Mouse (Mus musculus) embryo, embryonic 10.5 days (tissue): Measurements from ENCODE around the gene Ccdc51.

Experiments
- DNase-seq: peaks from one replicate; pipeline ENCODE4 v3.0.0-alpha.2; 2015; ENCODE audit warnings: low spot score

Gene Ccdc51

GRCm38 (mm10) chr9:109082124-109082800, at the start of gene Ccdc51, which contains the start of gene Tma7:
Gene Ccdc51, plus strand, starts transcription at chr9:109082493.
Gene Tma7, minus strand, starts transcription at chr9:109082587.
- DNase-seq: peak; percentile 95

GRCm38 (mm10) chr9:109038086-109038895, 44.0 kb upstream of the Ccdc51 start, which contains the start of gene Shisa5:
Gene Shisa5, plus strand, starts transcription at chr9:109038565.
- DNase-seq: peak; percentile 86

- DNase-seq: no peak
Measured at GRCm38 (mm10) chr9:109038901-109039364, 43.4 kb upstream of the Ccdc51 start.

GRCm38 (mm10) chr9:109039681-109040080, 42.6 kb upstream of the Ccdc51 start:
- no peak for DNase-seq

- DNase-seq: no peak
Measured at GRCm38 (mm10) chr9:109040216-109040615, 42.1 kb upstream of the Ccdc51 start.

GRCm38 (mm10) chr9:109040906-109041305, 41.4 kb upstream of the Ccdc51 start:
- no peak for DNase-seq

GRCm38 (mm10) chr9:109041351-109041750, 40.9 kb upstream of the Ccdc51 start:
- DNase-seq: no peak

GRCm38 (mm10) chr9:109046306-109046705, 36.0 kb upstream of the Ccdc51 start:
- peak; percentile 63 for DNase-seq

- DNase-seq: no peak
Measured at GRCm38 (mm10) chr9:109049316-109049715, 33.0 kb upstream of the Ccdc51 start.

GRCm38 (mm10) chr9:109049996-109050673, 32.2 kb upstream of the Ccdc51 start:
- DNase-seq: no peak

GRCm38 (mm10) chr9:109050674-109050997, 31.7 kb upstream of the Ccdc51 start:
- no peak for DNase-seq

- DNase-seq: no peak
Measured at GRCm38 (mm10) chr9:109051011-109051501, 31.2 kb upstream of the Ccdc51 start.

GRCm38 (mm10) chr9:109051651-109052489, 30.4 kb upstream of the Ccdc51 start:
- no peak for DNase-seq

- no peak for DNase-seq
Measured at GRCm38 (mm10) chr9:109052490-109053260, 29.6 kb upstream of the Ccdc51 start.

GRCm38 (mm10) chr9:109053366-109053765, 28.9 kb upstream of the Ccdc51 start:
- no peak for DNase-seq

- DNase-seq: no peak
Measured at GRCm38 (mm10) chr9:109053851-109054250, 28.4 kb upstream of the Ccdc51 start.

- DNase-seq: peak; percentile 73
Measured at GRCm38 (mm10) chr9:109054712-109055111, 27.6 kb upstream of the Ccdc51 start.

- no peak for DNase-seq
Measured at GRCm38 (mm10) chr9:109055271-109056030, 26.8 kb upstream of the Ccdc51 start.

- DNase-seq: no peak
Measured at GRCm38 (mm10) chr9:109056081-109056690, 26.1 kb upstream of the Ccdc51 start.
